Mouse (Mus musculus): ENCODE data around the gene Daam1. TPM values are rescaled to one million over a fixed set of nuclear protein-coding genes. Genes with fewer than 3 reads are reported as not detected.

Daam1 gene
- polyA plus RNA-seq, 1 experiment from 2014 or later = 4.5 TPM

- Histone ChIP-seq H3K27me3 (ENCODE audit: insufficient read depth, low read length) (no peaks in the 10 kb centered on the region), H3K4me3 (ENCODE audit: low read depth, low read length) (peak overlapping the region; percentile 89)
Measured at GRCm38 (mm10) chr12:71830139-71830538, 739 bp upstream of the Daam1 start.

DNA sequence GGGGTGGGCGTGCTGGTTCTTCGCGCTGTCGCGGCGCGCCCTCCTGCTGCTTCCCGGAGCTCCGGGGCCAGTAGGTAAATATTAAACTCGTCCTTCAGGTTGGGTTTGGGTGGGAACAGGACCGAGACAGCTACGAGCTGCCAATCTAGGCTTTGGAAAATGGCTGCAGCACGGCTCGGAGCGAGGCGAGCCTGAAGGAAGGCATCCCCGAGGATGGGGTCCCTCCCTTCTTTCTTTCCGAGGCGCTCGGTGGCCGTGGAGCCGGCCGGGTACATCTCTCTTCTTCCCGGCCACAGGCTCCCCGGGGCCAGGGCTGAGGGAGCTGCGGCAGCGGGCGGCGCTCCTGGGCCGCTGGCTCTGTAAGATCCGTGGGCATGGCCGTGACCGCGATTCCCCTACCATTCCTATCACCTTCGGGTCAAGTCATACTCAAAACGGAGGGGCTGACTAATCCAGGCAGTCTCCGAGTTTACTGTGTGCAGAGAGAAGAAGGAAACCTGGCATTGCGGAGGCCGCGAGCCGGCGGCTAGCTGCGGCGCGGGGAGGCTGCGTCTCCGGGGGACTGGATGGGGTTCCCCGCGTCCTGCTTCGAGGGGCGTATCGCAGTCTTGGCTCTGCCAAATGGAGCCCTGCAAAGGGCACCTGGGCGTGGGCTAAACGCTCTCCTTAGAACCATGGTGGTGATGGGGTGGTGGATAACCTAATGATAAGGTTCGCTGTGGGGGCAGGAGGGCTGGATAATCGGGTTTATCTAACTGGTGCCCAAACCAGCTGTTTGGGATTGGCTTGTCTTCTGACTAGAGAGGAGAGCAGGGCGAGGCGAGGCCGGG, 595 bp downstream of the Daam1 start:
- H3K9ac ChIP-seq (replicated peaks) = peak overlapping the region; percentile 81
- H3K36me3 ChIP-seq (replicated peaks; ENCODE audit: insufficient read depth, low read length) = no peaks in the 10 kb centered on the region
- peak overlapping the region; percentile 89 for H3K4me2 ChIP-seq (ENCODE audit: low read depth, low read length)
- H3K4me1 ChIP-seq (ENCODE audit: insufficient read depth) = peaks cover 31% of the 10 kb centered on the region
- WGBS (ENCODE audit: insufficient replicate concordance) = under 1% methylated on average over 59 of the region's 59 CpGs
- H3K4me3 ChIP-seq (ENCODE audit: low read depth, low read length) = peak overlapping the region; percentile 89
- no peaks in the 10 kb centered on the region for H3K27me3 ChIP-seq (ENCODE audit: insufficient read depth, low read length)
- ATAC-seq = peak; percentile 28
- peak; percentile 64 for DNase-seq
- TF ChIP-seq CTCF (IDR thresholded peaks at IDR 0.05; ENCODE audit: low read depth) (no peak), EP300 (IDR thresholded peaks at IDR 0.05; ENCODE audit: low read depth) (peak; percentile 84)
- H3K9me3 ChIP-seq (ENCODE audit: low read length) = no peaks in the 10 kb centered on the region
- H3K27ac ChIP-seq (ENCODE audit: low read depth) = peak overlapping the region; percentile 94

More at GRCm38 (mm10) chr12:71830139-71830538, 739 bp upstream of the Daam1 start:
- Histone ChIP-seq H3K36me3 (replicated peaks; ENCODE audit: insufficient read depth, low read length) (no peaks in the 10 kb centered on the region), H3K4me1 (ENCODE audit: insufficient read depth) (peaks cover 20% of the 10 kb centered on the region), H3K9ac (replicated peaks) (peak overlapping the region; percentile 71), H3K27ac (ENCODE audit: low read depth) (peak overlapping the region; percentile 85), H3K9me3 (ENCODE audit: low read length) (no peaks in the 10 kb centered on the region), H3K4me2 (ENCODE audit: low read depth, low read length) (peak overlapping the region; percentile 89)
- WGBS (ENCODE audit: insufficient replicate concordance) = 9% methylated on average over 10 of the region's 10 CpGs
- DNase-seq = peak; percentile 31
- ATAC-seq = no peak
- TF ChIP-seq CTCF (IDR thresholded peaks at IDR 0.05; ENCODE audit: low read depth) = no peak
- peak; percentile 80 for TF ChIP-seq EP300 (IDR thresholded peaks at IDR 0.05; ENCODE audit: low read depth)

DNA sequence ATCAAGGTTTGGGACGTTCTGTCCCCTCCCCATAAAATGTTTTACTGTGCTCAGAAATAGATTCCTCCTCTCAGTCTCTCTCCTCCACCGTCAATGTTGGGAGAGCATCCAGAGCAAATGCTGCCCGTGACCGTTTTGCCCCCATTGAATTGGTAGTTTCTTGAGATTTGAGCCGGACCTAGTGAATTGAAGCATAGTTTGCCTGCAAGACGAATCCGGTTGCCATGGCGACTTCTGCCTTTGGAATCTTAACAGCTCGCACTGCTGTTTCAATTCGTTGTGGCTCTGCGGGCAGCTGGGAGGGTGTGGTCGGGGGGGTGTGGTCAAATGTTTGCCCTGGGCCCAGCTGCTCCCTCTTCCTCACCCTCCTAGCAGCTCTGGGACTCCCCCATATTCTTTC, 1.3 kb downstream of the Daam1 start:
- peak overlapping the region; percentile 89 for H3K4me3 ChIP-seq (ENCODE audit: low read depth, low read length)
- peak overlapping the region; percentile 89 for H3K4me2 ChIP-seq (ENCODE audit: low read depth, low read length)
- peak overlapping the region; percentile 81 for H3K9ac ChIP-seq (replicated peaks)
- no peaks in the 10 kb centered on the region for H3K27me3 ChIP-seq (ENCODE audit: insufficient read depth, low read length)
- no peaks in the 10 kb centered on the region for H3K36me3 ChIP-seq (replicated peaks; ENCODE audit: insufficient read depth, low read length)
- peak overlapping the region; percentile 94 for H3K27ac ChIP-seq (ENCODE audit: low read depth)
- no peak for TF ChIP-seq CTCF (IDR thresholded peaks at IDR 0.05; ENCODE audit: low read depth)
- TF ChIP-seq EP300 (IDR thresholded peaks at IDR 0.05; ENCODE audit: low read depth) = no peak
- H3K9me3 ChIP-seq (ENCODE audit: low read length) = no peaks in the 10 kb centered on the region
- peaks cover 39% of the 10 kb centered on the region for H3K4me1 ChIP-seq (ENCODE audit: insufficient read depth)
- ATAC-seq (no peak; the same call in 1 of the 2 replicates), DNase-seq (peak; percentile 85)
- WGBS (ENCODE audit: insufficient replicate concordance) = 1% methylated on average over 12 of the region's 12 CpGs

- Histone ChIP-seq H3K27me3 (ENCODE audit: insufficient read depth, low read length) (no peaks in the 10 kb centered on the region), H3K4me2 (ENCODE audit: low read depth, low read length) (peak overlapping the region; percentile 24; the same call in 1 of the 2 replicates), H3K27ac (ENCODE audit: low read depth) (peak overlapping the region; percentile 1; the same call in 1 of the 2 replicates), H3K4me1 (ENCODE audit: insufficient read depth) (peaks cover 54% of the 10 kb centered on the region), H3K9me3 (ENCODE audit: low read length) (no peaks in the 10 kb centered on the region), H3K9ac (replicated peaks) (no peak overlapping the region), H3K4me3 (ENCODE audit: low read depth, low read length) (no peak overlapping the region), H3K36me3 (replicated peaks; ENCODE audit: insufficient read depth, low read length) (no peaks in the 10 kb centered on the region)
- no peak for DNase-seq
- no peak for TF ChIP-seq CTCF (IDR thresholded peaks at IDR 0.05; ENCODE audit: low read depth)
- TF ChIP-seq EP300 (IDR thresholded peaks at IDR 0.05; ENCODE audit: low read depth) = no peak
- ATAC-seq = no peak
- WGBS (ENCODE audit: insufficient replicate concordance) = 67% methylated on average over 7 of the region's 7 CpGs
Measured at GRCm38 (mm10) chr12:71834041-71834440, 3.2 kb downstream of the Daam1 start.

DNA sequence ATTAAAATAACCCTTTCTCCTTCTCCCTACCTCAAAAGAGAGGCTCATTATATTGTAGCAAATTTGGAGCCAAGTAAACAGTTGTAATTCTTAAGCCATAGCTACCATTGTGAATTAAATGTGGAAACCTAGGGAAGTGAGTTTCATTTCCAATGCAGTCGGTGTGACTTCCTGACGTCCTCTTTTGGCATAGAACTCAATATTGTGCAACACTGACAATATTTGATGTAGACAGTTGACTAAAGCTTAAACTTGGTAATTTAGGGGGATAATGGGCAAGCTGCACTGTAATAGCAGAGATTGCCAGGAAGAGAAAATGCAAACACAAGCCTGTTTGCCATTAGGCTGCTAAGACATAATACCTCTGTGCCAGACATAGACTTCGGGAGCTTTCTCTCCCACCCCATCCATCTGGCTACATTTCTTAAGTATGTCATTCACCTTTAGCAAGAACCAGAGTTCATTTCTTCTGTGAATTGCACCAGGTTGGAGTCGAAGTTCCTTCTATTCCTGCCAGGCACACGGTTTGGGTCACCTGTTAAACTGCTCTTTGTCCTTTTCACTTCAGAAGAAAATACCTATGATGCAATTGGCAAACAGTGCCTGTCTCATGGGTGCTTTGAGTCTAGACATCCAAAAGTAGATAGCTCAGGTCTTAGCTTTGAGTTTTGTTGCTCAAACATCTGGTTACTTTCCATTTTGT, 5.2 kb downstream of the Daam1 start:
- Histone ChIP-seq H3K27ac (ENCODE audit: low read depth) (peak overlapping the region; percentile 71), H3K9ac (replicated peaks) (no peak overlapping the region), H3K36me3 (replicated peaks; ENCODE audit: insufficient read depth, low read length) (no peaks in the 10 kb centered on the region), H3K4me2 (ENCODE audit: low read depth, low read length) (peak overlapping the region; percentile 40), H3K9me3 (ENCODE audit: low read length) (no peaks in the 10 kb centered on the region), H3K27me3 (ENCODE audit: insufficient read depth, low read length) (no peaks in the 10 kb centered on the region), H3K4me1 (ENCODE audit: insufficient read depth) (peaks cover 69% of the 10 kb centered on the region), H3K4me3 (ENCODE audit: low read depth, low read length) (no peak overlapping the region; the same call in 1 of the 2 replicates)
- no peak for DNase-seq
- WGBS (ENCODE audit: insufficient replicate concordance) = 38% methylated on average over 5 of the region's 5 CpGs
- peak; percentile 55 for TF ChIP-seq EP300 (IDR thresholded peaks at IDR 0.05; ENCODE audit: low read depth)
- TF ChIP-seq CTCF (IDR thresholded peaks at IDR 0.05; ENCODE audit: low read depth) = no peak
- peak; percentile 52; the same call in 1 of the 2 replicates for ATAC-seq

DNA sequence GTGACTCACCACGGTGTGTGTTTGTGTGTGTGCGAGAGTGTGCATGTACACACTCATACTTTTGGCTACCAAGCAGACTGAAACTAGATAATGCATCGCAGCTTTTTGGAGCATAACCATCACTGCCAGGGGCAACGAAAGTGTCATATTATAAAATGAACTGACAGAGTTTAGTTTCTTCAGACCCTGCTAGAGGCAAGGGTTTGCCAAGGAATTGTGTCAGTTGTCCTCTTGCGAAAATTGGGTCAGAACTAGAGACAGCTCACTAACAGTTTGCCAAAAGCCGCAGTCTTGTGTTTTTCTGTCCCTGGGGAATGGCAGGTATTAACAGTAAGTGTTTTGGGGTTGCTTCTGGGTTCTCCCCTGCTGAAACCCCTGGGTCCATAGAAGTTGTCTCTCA, 5.9 kb downstream of the Daam1 start:
- ATAC-seq (no peak), DNase-seq (no peak)
- H3K9ac ChIP-seq (replicated peaks) = 0 out of 2 replicates have a peak overlapping the region, but pooled peaks have one; percentile 13
- peaks cover 75% of the 10 kb centered on the region for H3K4me1 ChIP-seq (ENCODE audit: insufficient read depth)
- TF ChIP-seq EP300 (IDR thresholded peaks at IDR 0.05; ENCODE audit: low read depth) (no peak), CTCF (IDR thresholded peaks at IDR 0.05; ENCODE audit: low read depth) (no peak)
- peak overlapping the region; percentile 40 for H3K4me2 ChIP-seq (ENCODE audit: low read depth, low read length)
- peak overlapping the region; percentile 71 for H3K27ac ChIP-seq (ENCODE audit: low read depth)
- no peak overlapping the region for H3K4me3 ChIP-seq (ENCODE audit: low read depth, low read length)
- H3K9me3 ChIP-seq (ENCODE audit: low read length) = no peaks in the 10 kb centered on the region
- H3K36me3 ChIP-seq (replicated peaks; ENCODE audit: insufficient read depth, low read length) = no peaks in the 10 kb centered on the region
- WGBS (ENCODE audit: insufficient replicate concordance) = 68% methylated on average over 6 of the region's 6 CpGs
- H3K27me3 ChIP-seq (ENCODE audit: insufficient read depth, low read length) = no peaks in the 10 kb centered on the region

Data from liver, postnatal 0 days (tissue).